In the genomic region with DNA sequence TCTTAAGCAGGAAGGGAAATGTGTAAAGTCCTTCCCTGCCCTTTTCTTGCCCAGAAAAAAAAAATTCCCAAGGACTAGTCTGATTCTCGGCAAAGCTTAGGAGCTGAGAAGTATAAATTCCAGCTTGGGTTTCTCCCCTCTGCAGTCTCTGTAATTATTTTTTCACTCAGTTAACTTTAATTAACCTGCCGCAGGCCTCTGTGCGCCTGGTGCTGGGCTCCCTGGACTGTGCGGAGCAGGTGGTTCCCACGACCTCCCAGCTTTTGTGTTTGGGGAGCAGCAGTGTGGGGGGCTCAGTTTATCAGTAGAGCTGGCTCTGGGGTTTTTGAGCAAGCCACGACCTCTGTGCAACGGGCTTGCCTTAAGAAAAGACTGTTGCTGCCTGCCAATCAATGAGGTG, we compare ENCODE assay signal across 16 mouse cellular contexts.
DNase-seq lines count a peak whose midpoint lies in the region; ATAC-seq lines count a peak whose summit lies in the region.
"Had no signal": no experiment of that assay in that cellular context is flagged by ENCODE, and none has a peak within 500 bp of the region (broad histone marks: within the 10 kb centered on the region; RNA-seq: fewer than 3 reads in every experiment).

No protein-coding gene starts in this region.

- DNase-seq in forebrain, embryonic 14.5 days (ENCODE audit: low spot score), result no peak
- DNase-seq in kidney, adult 18-20 months, result no peak
- no peak for DNase-seq in midbrain, embryonic 11.5 days (ENCODE audit: low spot score, missing footprints)
- DNase-seq in limb, embryonic 11.5 days (ENCODE audit: low spot score), result no peak
- DNase-seq: adrenal gland, postnatal 25 days; cerebellum, adult 18-20 months; cerebellum, adult 9-11 months; cerebellum, postnatal 36 days; gastrocnemius, adult 2 months; gastrocnemius, postnatal 25 days had no signal

- no peak overlapping the region for H3K4me2 ChIP-seq in forebrain, embryonic 14.5 days (ENCODE audit: low read length)
- H3K4me2 ChIP-seq in forebrain, embryonic 13.5 days, result no peak overlapping the region
- H3K4me2 ChIP-seq in kidney, embryonic 16.5 days (replicated peaks; ENCODE audit: low read depth, low read length), result no peak overlapping the region
- H3K4me2 ChIP-seq in midbrain, embryonic 13.5 days (replicated peaks), result no peak overlapping the region
- no peak overlapping the region for H3K4me2 ChIP-seq in midbrain, embryonic 11.5 days
- no peak overlapping the region for H3K4me2 ChIP-seq in limb, embryonic 11.5 days (ENCODE audit: low read depth, severe bottlenecking)
- H3K4me2 ChIP-seq: heart, embryonic 12.5 days; hindbrain, embryonic 15.5 days had no signal

- WGBS in forebrain, embryonic 14.5 days, result 22% methylated on average over 7 of the region's 7 CpGs
- 25% methylated on average over 7 of the region's 7 CpGs for WGBS in forebrain, embryonic 13.5 days
- 35% methylated on average over 7 of the region's 7 CpGs for WGBS in kidney, embryonic 16.5 days
- WGBS in midbrain, embryonic 13.5 days, result 46% methylated on average over 7 of the region's 7 CpGs
- 58% methylated on average over 7 of the region's 7 CpGs for WGBS in midbrain, embryonic 11.5 days
- WGBS in limb, embryonic 11.5 days, result 30% methylated on average over 7 of the region's 7 CpGs

- H3K9me3 ChIP-seq in forebrain, embryonic 14.5 days (replicated peaks; ENCODE audit: control insufficient read depth, low read length), result no peaks in the 10 kb centered on the region
- H3K9me3 ChIP-seq in forebrain, embryonic 13.5 days (replicated peaks), result no peaks in the 10 kb centered on the region
- no peaks in the 10 kb centered on the region for H3K9me3 ChIP-seq in kidney, embryonic 16.5 days (ENCODE audit: low read length)
- H3K9me3 ChIP-seq in midbrain, embryonic 13.5 days, result no peaks in the 10 kb centered on the region
- H3K9me3 ChIP-seq in midbrain, embryonic 11.5 days (ENCODE audit: control insufficient read depth, low read length), result no peaks in the 10 kb centered on the region
- H3K9me3 ChIP-seq in limb, embryonic 11.5 days (ENCODE audit: control insufficient read depth, low read length), result no peaks in the 10 kb centered on the region
- H3K9me3 ChIP-seq: hindbrain, embryonic 15.5 days had no signal

- H3K27me3 ChIP-seq in forebrain, embryonic 14.5 days (replicated peaks; ENCODE audit: control insufficient read depth, insufficient read depth, low read length), result no peaks in the 10 kb centered on the region
- H3K27me3 ChIP-seq in forebrain, embryonic 13.5 days, result no peaks in the 10 kb centered on the region
- no peaks in the 10 kb centered on the region for H3K27me3 ChIP-seq in kidney, embryonic 16.5 days (ENCODE audit: insufficient read depth, low read length)
- H3K27me3 ChIP-seq in midbrain, embryonic 13.5 days, result no peaks in the 10 kb centered on the region
- no peaks in the 10 kb centered on the region for H3K27me3 ChIP-seq in midbrain, embryonic 11.5 days (ENCODE audit: control insufficient read depth, insufficient read depth, low read length)
- no peaks in the 10 kb centered on the region for H3K27me3 ChIP-seq in limb, embryonic 11.5 days (ENCODE audit: control insufficient read depth, insufficient read depth, low read length)
- H3K27me3 ChIP-seq: hindbrain, embryonic 15.5 days had no signal

- no peak overlapping the region for H3K27ac ChIP-seq in forebrain, embryonic 14.5 days (ENCODE audit: low read depth, low read length)
- H3K27ac ChIP-seq in forebrain, embryonic 13.5 days, result no peak overlapping the region
- H3K27ac ChIP-seq in kidney, embryonic 16.5 days (ENCODE audit: low read length), result peak overlapping the region; percentile 73
- peak overlapping the region; percentile 16; the same call in 1 of the 2 replicates for H3K27ac ChIP-seq in midbrain, embryonic 13.5 days
- no peak overlapping the region for H3K27ac ChIP-seq in midbrain, embryonic 11.5 days (ENCODE audit: low read depth, low read length)
- H3K27ac ChIP-seq in limb, embryonic 11.5 days (replicated peaks; ENCODE audit: low read depth, low read length), result peak overlapping the region; percentile 18; the same call in 1 of the 2 replicates
- H3K27ac ChIP-seq: gastrocnemius, adult 2 months; hindbrain, embryonic 15.5 days had no signal

- no peak overlapping the region for H3K4me3 ChIP-seq in forebrain, embryonic 14.5 days (ENCODE audit: low read depth, low read length)
- H3K4me3 ChIP-seq in forebrain, embryonic 13.5 days, result no peak overlapping the region
- H3K4me3 ChIP-seq in kidney, embryonic 16.5 days (ENCODE audit: low read length), result no peak overlapping the region
- H3K4me3 ChIP-seq in midbrain, embryonic 13.5 days (replicated peaks), result no peak overlapping the region
- no peak overlapping the region for H3K4me3 ChIP-seq in midbrain, embryonic 11.5 days (ENCODE audit: low read depth, low read length)
- no peak overlapping the region for H3K4me3 ChIP-seq in limb, embryonic 11.5 days (ENCODE audit: low read depth, low read length)
- H3K4me3 ChIP-seq: gastrocnemius, adult 2 months; heart, embryonic 12.5 days; hindbrain, embryonic 15.5 days had no signal

- peaks cover 10% of the 10 kb centered on the region for H3K4me1 ChIP-seq in forebrain, embryonic 14.5 days (ENCODE audit: control insufficient read depth, insufficient read depth, low read length)
- H3K4me1 ChIP-seq in forebrain, embryonic 13.5 days, result peaks cover 34% of the 10 kb centered on the region
- H3K4me1 ChIP-seq in kidney, embryonic 16.5 days (ENCODE audit: insufficient read depth, low read length), result peaks cover 62% of the 10 kb centered on the region
- peaks cover 46% of the 10 kb centered on the region for H3K4me1 ChIP-seq in midbrain, embryonic 13.5 days (replicated peaks)
- 0 out of 2 replicates have a peak, but pooled peaks cover 6% of the 10 kb centered on the region for H3K4me1 ChIP-seq in midbrain, embryonic 11.5 days (ENCODE audit: control insufficient read depth, insufficient read depth, low read length)
- H3K4me1 ChIP-seq in limb, embryonic 11.5 days (ENCODE audit: control insufficient read depth, insufficient read depth, low read length), result peaks cover 26% of the 10 kb centered on the region

- no peak overlapping the region for H3K9ac ChIP-seq in forebrain, embryonic 14.5 days (ENCODE audit: low read length)
- no peak overlapping the region for H3K9ac ChIP-seq in forebrain, embryonic 13.5 days
- no peak overlapping the region for H3K9ac ChIP-seq in kidney, embryonic 16.5 days (replicated peaks; ENCODE audit: low read length)
- no peak overlapping the region for H3K9ac ChIP-seq in midbrain, embryonic 13.5 days (replicated peaks)
- no peak overlapping the region for H3K9ac ChIP-seq in midbrain, embryonic 11.5 days (ENCODE audit: low read length)
- no peak overlapping the region for H3K9ac ChIP-seq in limb, embryonic 11.5 days (ENCODE audit: low read length)
- H3K9ac ChIP-seq: heart, embryonic 12.5 days; hindbrain, embryonic 15.5 days had no signal

- no peaks in the 10 kb centered on the region for H3K36me3 ChIP-seq in forebrain, embryonic 14.5 days (ENCODE audit: control insufficient read depth, insufficient read depth, low read length)
- no peaks in the 10 kb centered on the region for H3K36me3 ChIP-seq in forebrain, embryonic 13.5 days (ENCODE audit: poor library complexity, severe bottlenecking)
- H3K36me3 ChIP-seq in kidney, embryonic 16.5 days (ENCODE audit: insufficient read depth, low read length), result no peaks in the 10 kb centered on the region
- H3K36me3 ChIP-seq in midbrain, embryonic 13.5 days, result no peaks in the 10 kb centered on the region
- no peaks in the 10 kb centered on the region for H3K36me3 ChIP-seq in midbrain, embryonic 11.5 days (ENCODE audit: control insufficient read depth, insufficient read depth, low read length)
- no peaks in the 10 kb centered on the region for H3K36me3 ChIP-seq in limb, embryonic 11.5 days (ENCODE audit: control insufficient read depth, insufficient read depth, low read length)
- H3K36me3 ChIP-seq: heart, embryonic 12.5 days; hindbrain, embryonic 15.5 days had no signal

- ATAC-seq in forebrain, embryonic 14.5 days, result 0 out of 2 replicates have a peak, but pooled peaks have one; percentile 18
- ATAC-seq in forebrain, embryonic 13.5 days, result no peak
- ATAC-seq in kidney, embryonic 16.5 days (ENCODE audit: low FRiP score, low TSS enrichment), result peak; percentile 64
- no peak for ATAC-seq in midbrain, embryonic 13.5 days
- no peak for ATAC-seq in midbrain, embryonic 11.5 days (ENCODE audit: low FRiP score)
- no peak for ATAC-seq in limb, embryonic 11.5 days (ENCODE audit: insufficient number of reproducible peaks, low FRiP score, low TSS enrichment, low read depth)
- no peak for ATAC-seq in erythroid progenitor cell, adult 5-6 weeks (replicated peaks; ENCODE audit: low FRiP score, poor library complexity, severe bottlenecking)

Comparison
In these comparisons a context has a peak if more than half of its experiments do, and no peak if none do; other contexts are left out.
1. ATAC-seq: peak in forebrain, embryonic 14.5 days (single experiment) and kidney, embryonic 16.5 days (single experiment); none in forebrain, embryonic 13.5 days (single experiment), midbrain, embryonic 13.5 days (single experiment), midbrain, embryonic 11.5 days (single experiment), limb, embryonic 11.5 days (single experiment) and erythroid progenitor cell, adult 5-6 weeks (single experiment).
2. H3K27ac ChIP-seq: peak in kidney, embryonic 16.5 days (single experiment), midbrain, embryonic 13.5 days (single experiment) and limb, embryonic 11.5 days (single experiment); none in forebrain, embryonic 14.5 days (single experiment), forebrain, embryonic 13.5 days (single experiment) and midbrain, embryonic 11.5 days (single experiment).